Mouse (Mus musculus): ENCODE measurements around the gene Hist1h2bk. TPM values are rescaled to one million over a fixed set of nuclear protein-coding genes. Genes with fewer than 3 reads are reported as not detected.

Hist1h2bk gene
- polyA plus RNA-seq, 1 experiment from 2014 or later = 3.9 TPM

Small RNA genes within 50 kb of the gene (microRNA-seq; reads per million reads assigned to microRNA genes)
- not detected for gene Gm26300 (ENCODE audit: borderline number of aligned reads)
- 0.41 reads per million for gene Gm44390 (ENCODE audit: borderline number of aligned reads)
- 0.20 reads per million for gene Gm44486 (ENCODE audit: borderline number of aligned reads)

Other genes with a start within 250 kb of the Hist1h2bk start
- gene Hist1h2an, start 248.7 kb upstream of the Hist1h2bk start, polyA plus RNA-seq (2014; fragmentation: Nextera tagmentation; extraction: Ambion mirVana) = 3.3 and 6.2 TPM in 2 replicates
- 1.5 TPM in 1 of 2 replicates, not detected in the other for gene Hist1h2bp, start 248.4 kb upstream of the Hist1h2bk start, polyA plus RNA-seq (2014; fragmentation: Nextera tagmentation; extraction: Ambion mirVana)
- gene Hist1h2bq, start 225.7 kb upstream of the Hist1h2bk start, polyA plus RNA-seq (2014; fragmentation: Nextera tagmentation; extraction: Ambion mirVana) = 9.4 and 11.6 TPM in 2 replicates
- not detected in 2 replicates for gene Hist1h2ao, start 225.4 kb upstream of the Hist1h2bk start, polyA plus RNA-seq (2014; fragmentation: Nextera tagmentation; extraction: Ambion mirVana)
- not detected in 2 replicates for gene Hist1h4m, start 224.1 kb upstream of the Hist1h2bk start, polyA plus RNA-seq (2014; fragmentation: Nextera tagmentation; extraction: Ambion mirVana)
- gene Hist1h4n, start 203.7 kb upstream of the Hist1h2bk start, polyA plus RNA-seq (2014; fragmentation: Nextera tagmentation; extraction: Ambion mirVana) = 7.1 and 10.5 TPM in 2 replicates
- 2,147 and 2,559 TPM in 2 replicates for gene Hist1h2ap, start 202.4 kb upstream of the Hist1h2bk start, polyA plus RNA-seq (2014; fragmentation: Nextera tagmentation; extraction: Ambion mirVana)
- gene Hist1h2br, start 202.1 kb upstream of the Hist1h2bk start, polyA plus RNA-seq (2014; fragmentation: Nextera tagmentation; extraction: Ambion mirVana) = 10.3 and 12.3 TPM in 2 replicates
- gene Zfp184, start 90.8 kb upstream of the Hist1h2bk start, polyA plus RNA-seq (2014; fragmentation: Nextera tagmentation; extraction: Ambion mirVana) = 6.7 and 7.6 TPM in 2 replicates
- not detected in 2 replicates for gene Pom121l2, start 54.7 kb upstream of the Hist1h2bk start, polyA plus RNA-seq (2014; fragmentation: Nextera tagmentation; extraction: Ambion mirVana)
- 0.24 and 0.66 TPM in 2 replicates for gene Prss16, start 26.1 kb upstream of the Hist1h2bk start, polyA plus RNA-seq (2014; fragmentation: Nextera tagmentation; extraction: Ambion mirVana)
- 10.1 TPM in 1 of 2 replicates, not detected in the other for gene Hist1h2ah, start 302 bp upstream of the Hist1h2bk start, polyA plus RNA-seq (2014; fragmentation: Nextera tagmentation; extraction: Ambion mirVana)
- gene Hist1h4i, start 5.5 kb downstream of the Hist1h2bk start, polyA plus RNA-seq (2014; fragmentation: Nextera tagmentation; extraction: Ambion mirVana) = 12.1 and 15.7 TPM in 2 replicates
- 12.3 and 19.7 TPM in 2 replicates for gene Hist1h2ag, start 7.1 kb downstream of the Hist1h2bk start, polyA plus RNA-seq (2014; fragmentation: Nextera tagmentation; extraction: Ambion mirVana)
- 2.7 and 7.5 TPM in 2 replicates for gene Hist1h2bj, start 7.3 kb downstream of the Hist1h2bk start, polyA plus RNA-seq (2014; fragmentation: Nextera tagmentation; extraction: Ambion mirVana)
- gene Vmn1r188, start 48.6 kb downstream of the Hist1h2bk start, polyA plus RNA-seq (2014; fragmentation: Nextera tagmentation; extraction: Ambion mirVana) = not detected in 2 replicates
- not detected in 2 replicates for gene Vmn1r189, start 70.0 kb downstream of the Hist1h2bk start, polyA plus RNA-seq (2014; fragmentation: Nextera tagmentation; extraction: Ambion mirVana)
- gene Vmn1r191, start 148.1 kb downstream of the Hist1h2bk start, polyA plus RNA-seq (2014; fragmentation: Nextera tagmentation; extraction: Ambion mirVana) = not detected in 2 replicates
- gene Vmn1r192, start 155.3 kb downstream of the Hist1h2bk start, polyA plus RNA-seq (2014; fragmentation: Nextera tagmentation; extraction: Ambion mirVana) = not detected in 2 replicates
- not detected in 2 replicates for gene Vmn1r193, start 187.3 kb downstream of the Hist1h2bk start, polyA plus RNA-seq (2014; fragmentation: Nextera tagmentation; extraction: Ambion mirVana)
- not detected in 2 replicates for gene Vmn1r194, start 208.3 kb downstream of the Hist1h2bk start, polyA plus RNA-seq (2014; fragmentation: Nextera tagmentation; extraction: Ambion mirVana)
- gene Vmn1r195, start 234.7 kb downstream of the Hist1h2bk start, polyA plus RNA-seq (2014; fragmentation: Nextera tagmentation; extraction: Ambion mirVana) = not detected in 2 replicates

Measured in heart, embryonic 11.5 days (tissue).